Mouse (Mus musculus) layer of hippocampus, adult 6 months (tissue): Measurements from ENCODE around the gene Irs2. TPM values are rescaled to one million over a fixed set of nuclear protein-coding genes. Genes with fewer than 3 reads are reported as not detected.

ENCODE experiments used
- long read RNA-seq, 2 experiments: library from polyadenylated mRNA; unstranded; transcript quantifications; one replicate each; pipeline ENCODE4 v2.0.0; 2019 to 2020
- polyA plus RNA-seq: library from polyadenylated mRNA; unstranded; fragments of <200 nt; fragmentation: Nextera tagmentation; gene quantifications from 2 replicates; pipeline ENCODE4 v1.2.3, GENCODE M21; 2021

The Irs2 gene
- polyA plus RNA-seq: 4.9 and 5.5 TPM in 2 replicates
- long read RNA-seq, experiment 1, full-length matches to known transcripts: 11 of 22 reads
- long read RNA-seq, experiment 1, partial matches to known transcripts: 0 of 22 reads
- long read RNA-seq, experiment 1, other reads (novel, unspliced or antisense): 11 of 22 reads
- long read RNA-seq, experiment 2, full-length matches to known transcripts: 31 of 37 reads
- long read RNA-seq, experiment 2, partial matches to known transcripts: 0 of 37 reads
- long read RNA-seq, experiment 2, other reads (novel, unspliced or antisense): 6 of 37 reads

GRCm38 (mm10) chr8:11008379-11008775 is at the start of gene Irs2:
Irs2 (minus strand) TSS chr8:11008458.

